Mouse (Mus musculus) T-helper 1 cell (primary cell): ENCODE data around the gene Dnah3.

ENCODE experiments used
- in situ Hi-C: fragments of 300-600 bp; cut with MboI, MseI; formaldehyde crosslinking; loops from one replicate; pipeline ENCODE4 v1.15.1; 2025; ENCODE audit warnings: high pct_unique_total_duplicates

Dnah3 gene

DNA sequence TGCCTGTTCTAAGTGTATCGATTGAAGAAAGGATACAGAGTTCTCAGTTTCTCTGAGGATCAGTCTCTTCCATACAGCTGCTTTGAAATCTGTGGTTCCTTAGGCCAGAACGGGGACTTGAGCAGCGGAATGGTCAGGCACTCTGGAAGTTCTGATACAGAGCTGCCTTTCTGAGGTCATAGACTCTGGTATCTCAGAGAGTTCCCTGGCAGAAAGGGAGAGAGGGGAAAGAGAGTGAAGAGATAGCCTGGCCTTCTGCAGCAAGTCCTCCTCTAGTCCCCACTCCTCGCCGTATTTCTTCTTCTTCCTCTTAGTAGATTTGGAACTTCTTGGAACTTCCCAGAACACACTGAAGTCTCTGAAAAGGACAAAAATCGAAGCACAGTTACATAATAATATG is at the start of gene Dnah3:
Gene Dnah3 (minus strand): TSS at position 101 of the 400 bp plus-strand sequence.
- in situ Hi-C loops = no loop called here

DNA sequence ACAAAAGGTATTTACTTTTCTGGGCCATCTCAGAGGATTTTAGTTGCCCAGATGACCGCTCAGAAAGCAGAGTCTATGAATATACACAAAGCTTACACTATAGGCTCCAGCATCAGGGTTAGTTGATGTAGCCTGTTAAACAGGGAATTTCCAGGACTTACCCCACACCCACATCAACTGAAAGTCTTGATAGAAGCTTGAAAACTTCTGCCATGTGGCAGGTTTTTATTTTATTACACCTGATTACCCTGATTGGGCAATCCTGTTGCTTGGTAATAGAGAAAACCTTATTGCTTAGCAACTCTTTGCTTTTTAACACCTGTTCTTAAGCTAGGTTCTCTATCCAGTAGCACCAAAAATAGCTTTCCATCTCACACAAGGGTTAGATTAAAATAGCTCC is 47.7 kb upstream of the Dnah3 start:
- in situ Hi-C loops = no loop called here

DNA sequence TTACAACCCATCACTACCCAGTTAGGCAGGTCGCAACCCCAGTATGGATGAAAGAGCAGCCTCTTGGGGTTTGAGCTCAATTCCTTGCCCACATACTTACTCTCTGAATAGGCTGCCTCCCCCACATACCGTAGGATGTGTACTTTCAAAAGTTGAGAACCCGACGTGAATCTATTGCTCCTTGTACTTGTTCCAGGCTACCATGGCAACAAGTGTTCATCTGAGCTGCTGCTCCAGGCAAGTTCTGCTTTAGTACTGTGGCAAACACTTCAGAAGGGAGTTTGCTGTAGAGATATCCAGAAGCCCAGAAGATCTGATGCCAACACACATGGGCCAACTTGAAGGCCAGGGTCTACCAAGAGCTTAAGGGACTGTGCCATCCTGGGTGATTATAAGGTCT is 33.9 kb upstream of the Dnah3 start:
- in situ Hi-C loops = no loop called here

DNA sequence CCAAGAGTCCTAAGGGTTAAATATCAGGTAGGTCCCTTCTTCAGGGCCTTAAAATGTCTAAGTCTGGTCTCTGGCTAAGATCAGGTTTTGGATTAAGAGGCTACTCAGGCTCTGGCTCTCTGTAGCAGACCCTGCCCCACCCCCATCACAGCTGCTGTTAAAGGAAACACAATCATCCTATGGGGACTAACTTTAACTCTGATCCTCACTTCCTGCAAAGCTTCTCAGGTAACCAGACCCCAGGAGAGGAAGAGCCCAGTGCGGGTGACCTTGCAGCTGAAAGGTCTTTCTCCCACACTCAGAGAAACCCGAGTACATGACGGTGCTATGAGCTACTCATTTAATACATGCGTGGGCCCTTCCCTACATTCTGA is 32.6 kb upstream of the Dnah3 start:
- in situ Hi-C loops = no loop called here

DNA sequence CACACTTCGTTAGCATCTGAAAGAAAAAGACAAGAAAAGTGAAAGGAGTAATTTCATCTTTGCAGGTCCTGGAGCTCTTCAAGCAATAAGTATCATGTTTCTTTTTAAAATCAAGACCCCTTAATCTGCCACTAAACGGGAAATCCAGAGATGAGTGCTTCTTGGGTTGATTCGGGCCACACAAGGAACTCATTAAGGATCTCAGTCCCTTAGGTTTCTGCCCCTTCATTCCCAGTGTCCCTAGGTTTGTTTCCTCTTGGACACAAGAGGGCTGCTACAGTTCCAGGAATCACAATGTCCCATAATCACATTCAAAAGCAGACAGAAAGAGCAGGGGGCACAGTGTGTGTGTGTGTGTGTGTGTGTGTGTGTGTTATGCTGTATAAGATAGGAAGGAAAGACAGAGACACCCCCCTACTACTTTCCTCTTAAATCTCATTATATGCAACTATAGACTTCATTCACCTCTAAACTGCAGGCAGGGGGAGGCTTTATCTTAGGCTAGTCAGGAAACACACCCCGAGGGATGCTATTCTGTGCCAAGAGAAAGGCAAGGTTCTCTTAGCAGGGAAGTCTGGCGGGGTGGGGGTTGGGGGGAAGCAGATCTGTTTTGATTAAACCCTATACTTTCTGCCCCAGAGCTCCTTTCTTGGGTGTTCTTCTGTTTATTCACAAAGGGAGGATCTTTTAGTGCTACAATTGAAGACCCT is 32.1 kb upstream of the Dnah3 start:
- in situ Hi-C loops = no loop called here

DNA sequence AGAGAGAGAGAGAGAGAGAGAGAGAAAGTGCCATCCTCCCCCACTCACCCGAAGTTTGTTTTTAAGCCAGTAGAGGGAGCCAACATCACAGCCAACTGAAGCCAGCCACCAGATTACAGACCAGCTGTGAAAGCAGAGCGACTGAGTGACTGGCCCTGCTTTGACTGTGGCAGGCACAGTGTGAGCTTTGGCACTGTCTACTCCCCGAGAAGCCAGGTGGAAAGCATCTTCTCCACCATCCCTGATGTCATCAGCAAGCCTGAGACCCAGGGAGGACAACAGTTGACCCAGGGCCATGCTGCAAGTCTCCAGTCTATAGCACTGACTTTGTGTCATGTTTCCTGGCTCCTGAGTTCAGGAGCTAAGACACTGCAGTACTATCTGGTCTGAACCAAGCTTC is 29.8 kb upstream of the Dnah3 start:
- in situ Hi-C loops = loop anchor here (25.0 kb wide), 1 partner anchor 637 kb away; no protein-coding TSS in a partner anchor

DNA sequence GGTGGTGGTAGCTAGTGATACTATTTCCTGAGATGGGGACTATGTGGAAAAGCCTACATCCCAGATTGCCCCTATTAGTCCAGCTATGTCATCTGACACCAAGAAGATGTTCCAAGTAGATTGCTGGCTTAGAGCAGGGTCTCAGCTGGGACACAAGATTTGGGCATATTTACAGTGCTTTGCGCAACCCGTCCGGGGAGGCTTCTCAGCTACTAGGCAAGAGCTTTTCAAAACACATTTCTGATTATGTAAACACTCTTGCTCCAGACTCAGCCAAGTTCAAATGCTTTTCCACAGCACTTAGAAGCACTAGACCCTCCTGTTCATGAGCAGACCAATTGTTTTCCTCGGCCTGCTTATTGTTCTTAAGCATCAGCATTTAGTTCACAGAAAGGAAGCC is 28.7 kb upstream of the Dnah3 start:
- in situ Hi-C loops = loop anchor here (25.0 kb wide), 1 partner anchor 639 kb away; no protein-coding TSS in a partner anchor

DNA sequence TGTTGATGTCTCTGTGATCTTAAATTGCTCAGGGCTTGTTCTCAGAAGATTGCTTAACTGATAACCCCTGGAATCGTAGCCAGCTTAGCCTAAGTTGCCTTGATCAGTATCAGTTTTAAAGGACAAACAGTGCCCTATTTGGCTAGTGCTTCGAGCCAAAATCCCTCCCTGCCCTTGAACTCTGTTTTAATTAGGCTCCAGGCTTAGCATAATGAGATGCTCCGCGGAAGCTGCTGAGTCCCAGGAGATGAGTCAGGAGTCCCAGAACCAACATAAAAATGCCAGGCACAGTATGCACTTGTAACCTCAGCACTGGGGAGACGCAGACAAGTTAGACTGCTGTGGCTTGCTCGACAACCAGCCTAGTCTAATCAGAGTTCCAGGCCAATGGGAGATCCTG is 22.4 kb upstream of the Dnah3 start:
- in situ Hi-C loops = loop anchor here (10.0 to 25.0 kb wide), 2 partner anchors 645 to 987 kb away; no protein-coding TSS in a partner anchor

DNA sequence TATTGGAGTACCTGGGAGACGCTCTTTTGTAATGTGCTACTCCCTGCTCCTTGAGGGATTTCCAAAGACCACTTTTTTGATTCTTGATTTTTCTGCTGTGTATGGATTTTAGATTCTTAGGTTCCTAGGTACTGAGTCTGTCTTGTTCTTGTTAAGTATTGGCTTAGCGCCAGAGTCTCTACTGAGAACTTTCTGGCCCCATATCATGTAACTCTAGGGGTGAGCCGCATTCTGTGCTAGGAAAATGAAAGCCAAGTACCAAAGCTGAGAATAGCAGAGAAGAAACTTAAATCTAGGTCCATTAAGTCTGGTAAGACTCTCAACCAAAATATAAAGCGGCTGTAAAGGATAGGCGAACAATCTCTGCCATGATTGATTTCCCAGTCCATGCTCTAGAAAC is 21.9 kb upstream of the Dnah3 start:
- in situ Hi-C loops = loop anchor here (10.0 to 25.0 kb wide), 2 partner anchors 645 to 988 kb away; no protein-coding TSS in a partner anchor

DNA sequence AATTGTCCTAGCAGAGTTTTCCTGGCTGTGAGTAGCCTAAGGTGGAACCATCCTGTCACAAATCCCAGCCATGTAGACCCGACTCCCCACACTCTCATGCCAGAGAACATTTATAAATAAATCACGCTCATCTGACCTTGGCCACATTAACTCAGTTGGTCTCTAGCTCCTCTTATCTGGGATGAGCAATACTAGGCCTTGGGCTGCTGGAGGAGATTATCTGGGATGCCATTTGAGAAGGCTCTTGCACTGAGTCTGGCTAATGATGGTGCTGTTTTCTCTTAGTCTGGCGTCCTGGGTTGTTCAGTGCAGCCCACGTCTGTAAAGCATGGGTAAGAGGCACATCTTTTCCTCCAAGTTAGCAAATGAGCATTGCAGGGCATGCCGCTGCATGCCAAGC is 14.6 kb upstream of the Dnah3 start:
- in situ Hi-C loops = loop anchor here (10.0 to 25.0 kb wide), 2 partner anchors 653 to 995 kb away; no protein-coding TSS in a partner anchor

DNA sequence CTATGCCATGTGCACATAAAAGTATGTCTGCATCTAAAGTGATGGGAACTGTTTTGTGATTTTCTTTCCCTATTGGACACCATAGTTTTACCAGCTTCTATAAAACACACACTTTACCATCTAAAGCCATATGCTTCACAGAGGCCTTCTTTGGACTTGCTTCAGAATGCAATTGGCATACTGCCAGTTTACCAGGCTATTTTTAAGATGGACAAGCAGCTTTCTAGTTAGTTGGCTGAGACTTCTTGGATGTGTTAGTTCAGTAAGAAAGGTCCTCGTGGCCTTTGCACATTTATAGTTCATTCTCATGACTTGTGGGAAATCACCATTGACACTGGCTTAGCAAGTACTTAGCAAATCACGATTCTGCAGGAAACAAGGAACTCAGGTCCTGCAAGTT is 11.3 kb upstream of the Dnah3 start:
- in situ Hi-C loops = loop anchor here (25.0 kb wide), 1 partner anchor 656 kb away; no protein-coding TSS in a partner anchor

DNA sequence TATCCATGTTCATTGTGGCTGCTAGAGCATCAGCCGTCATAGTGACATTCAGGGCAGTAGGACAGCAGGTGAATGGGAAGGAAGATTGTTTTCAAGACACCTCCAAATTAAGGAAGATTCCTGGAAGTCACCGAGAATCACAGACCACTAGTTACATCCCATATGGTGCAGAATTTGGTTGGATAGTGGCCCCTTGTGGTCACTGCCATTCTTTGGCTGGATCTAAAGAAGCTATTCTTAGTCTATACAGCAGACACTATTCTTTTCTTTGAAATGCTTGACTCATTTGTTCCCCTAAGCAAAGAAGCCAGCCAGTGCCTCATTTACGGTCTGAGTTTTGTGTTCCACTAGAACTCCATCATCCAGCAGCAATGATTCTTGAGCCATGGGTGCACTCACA is 9.9 kb upstream of the Dnah3 start:
- in situ Hi-C loops = loop anchor here (25.0 kb wide), 1 partner anchor 657 kb away; no protein-coding TSS in a partner anchor

DNA sequence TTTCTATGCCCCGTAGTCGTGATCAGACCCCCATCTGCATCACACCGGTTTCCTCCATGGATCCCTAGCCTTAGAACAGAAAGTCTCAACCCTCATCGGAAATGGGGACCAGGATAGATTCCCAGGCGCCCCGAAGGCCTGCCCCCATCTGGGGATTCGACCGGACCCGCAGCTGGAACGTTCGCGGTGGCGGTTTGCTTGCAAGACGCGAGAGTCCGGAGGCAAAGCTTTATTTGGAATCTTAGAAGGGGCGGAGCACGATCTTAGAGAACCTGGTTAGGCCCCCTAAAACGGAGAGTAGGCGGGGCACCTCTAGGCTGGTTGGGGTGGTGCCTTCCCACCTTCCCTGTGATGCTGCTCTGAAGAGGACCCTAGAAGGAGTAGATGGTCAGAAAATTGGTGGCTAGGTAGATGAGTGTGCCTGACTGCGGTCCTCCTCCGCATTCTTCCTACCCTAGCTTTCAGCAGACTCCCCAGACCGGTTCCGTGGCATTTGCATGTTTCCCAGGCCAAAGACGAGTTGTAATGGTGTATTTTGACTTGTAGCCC is 8.0 kb upstream of the Dnah3 start:
- in situ Hi-C loops = loop anchor here (25.0 kb wide), 1 partner anchor 659 kb away; no protein-coding TSS in a partner anchor

DNA sequence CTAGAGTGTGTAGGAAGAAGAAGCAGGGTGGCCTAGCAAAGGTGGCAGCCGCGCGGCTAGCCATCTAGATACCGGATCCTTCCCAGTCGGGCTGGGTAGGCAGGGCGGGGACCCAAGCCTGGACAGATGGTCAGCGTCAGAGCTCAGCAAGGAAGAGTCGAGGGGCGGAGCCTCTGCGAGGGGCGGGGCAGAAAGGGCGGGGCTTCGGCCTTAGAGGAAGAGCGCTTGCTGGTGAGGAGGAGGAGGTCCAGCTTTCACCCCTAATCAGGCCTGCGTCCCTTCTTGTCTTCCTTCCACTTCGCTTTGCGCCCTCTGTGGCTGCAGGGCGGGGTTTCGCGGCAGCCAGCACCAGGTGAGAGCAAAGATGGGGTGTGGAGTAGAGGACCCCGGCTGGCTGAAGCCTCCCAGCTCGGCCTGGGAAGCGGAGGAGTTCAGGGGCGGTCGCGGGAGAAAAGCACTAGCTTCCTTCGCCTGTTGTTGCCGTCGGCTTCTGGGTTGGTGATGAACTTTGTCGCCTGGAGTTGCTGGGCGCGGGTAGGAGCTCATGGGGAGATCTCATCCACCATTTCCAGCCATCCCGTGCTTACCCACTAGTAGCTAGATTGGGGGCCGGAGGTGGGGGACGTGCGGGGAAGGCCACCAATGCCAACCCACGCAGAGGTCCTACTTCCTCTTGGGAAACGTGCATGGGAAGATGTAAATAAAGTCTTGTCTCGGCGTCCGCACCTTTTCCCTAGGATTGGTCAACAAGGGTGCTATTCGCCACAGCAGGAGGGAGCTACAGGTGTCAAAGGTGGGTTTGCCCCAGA is 7.3 kb upstream of the Dnah3 start, which contains the start of gene Tmem159:
Gene Tmem159 (plus strand): TSS at position 190 of the 809 bp plus-strand sequence.
- in situ Hi-C loops = loop anchor here (25.0 kb wide), 1 partner anchor 660 kb away; no protein-coding TSS in a partner anchor

DNA sequence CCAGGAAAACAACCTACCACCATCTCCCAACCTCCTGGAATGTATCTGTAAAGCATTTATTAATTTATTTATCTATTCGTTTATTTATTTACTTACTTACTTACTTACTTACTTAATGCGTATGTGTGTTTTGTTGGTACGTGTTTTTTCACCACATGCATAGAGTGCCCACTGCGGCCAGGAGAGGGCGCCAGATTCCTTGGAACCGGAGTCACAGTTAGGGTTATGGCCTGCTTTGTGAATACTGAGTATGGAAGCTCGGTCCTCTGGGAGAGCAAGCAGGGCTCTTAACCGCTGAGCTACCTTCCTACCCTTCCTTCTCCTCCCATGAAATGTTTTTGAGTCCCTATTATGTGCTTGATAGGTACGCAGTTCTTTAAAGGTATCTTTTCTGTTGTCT is 3.3 kb upstream of the Dnah3 start:
- in situ Hi-C loops = no loop called here

DNA sequence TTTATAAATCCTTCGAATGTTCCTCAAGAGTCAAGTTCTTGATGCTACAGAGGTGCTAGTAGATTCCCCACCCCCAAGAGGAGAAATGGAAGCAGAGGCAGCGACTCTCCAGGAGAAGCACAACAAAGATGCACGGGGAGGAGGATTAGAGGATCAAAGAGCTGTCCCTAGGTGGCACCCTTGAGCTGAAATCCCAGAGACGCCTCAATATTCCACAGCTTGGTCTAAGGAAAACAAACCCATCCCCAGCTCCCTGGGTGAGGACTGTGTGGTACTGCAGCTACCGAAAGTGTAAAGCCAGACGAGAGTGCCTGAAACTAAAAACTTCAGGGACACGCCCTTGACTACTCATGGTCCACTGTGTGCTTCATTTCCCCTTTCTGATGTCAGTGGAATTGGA is 2.8 kb upstream of the Dnah3 start:
- in situ Hi-C loops = no loop called here

DNA sequence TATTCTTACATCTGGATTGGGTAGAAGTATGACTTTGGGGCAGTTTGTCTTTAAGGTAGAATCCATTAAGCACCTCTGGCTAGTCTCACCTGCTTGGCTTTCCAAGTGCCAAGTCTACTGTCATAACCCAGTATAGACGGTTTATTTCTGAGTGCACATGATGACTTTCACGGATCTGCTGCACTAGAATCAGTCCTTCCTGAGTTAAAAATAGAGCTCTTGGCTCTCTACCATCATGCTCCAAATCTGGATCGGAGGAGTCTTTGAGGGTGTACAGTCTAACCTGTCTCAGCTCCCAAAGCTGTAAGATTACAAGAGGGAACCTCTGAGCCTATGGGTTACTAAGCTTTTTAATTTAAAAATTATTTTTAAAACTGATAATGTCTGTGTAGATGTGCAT is 864 bp downstream of the Dnah3 start:
- in situ Hi-C loops = no loop called here

DNA sequence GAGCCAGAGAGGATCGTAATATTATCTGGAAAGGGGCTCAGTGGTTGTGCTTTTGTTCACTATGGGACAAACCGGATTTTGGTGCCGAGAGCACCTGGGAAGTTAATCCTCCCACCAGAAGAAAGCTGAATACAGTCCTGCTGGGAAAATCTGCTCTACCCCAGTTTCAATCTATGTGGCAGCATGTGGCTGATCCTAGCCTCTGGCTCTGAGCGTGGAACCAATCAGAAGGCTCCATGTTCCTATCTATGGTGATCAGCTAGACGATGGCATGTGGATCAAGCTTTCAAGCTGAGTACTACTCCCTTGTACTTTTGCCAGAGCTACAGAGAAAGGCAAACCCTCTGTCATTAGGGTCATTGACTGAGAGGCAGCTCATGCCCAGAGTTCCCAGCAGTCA is 2.0 kb downstream of the Dnah3 start:
- in situ Hi-C loops = no loop called here

DNA sequence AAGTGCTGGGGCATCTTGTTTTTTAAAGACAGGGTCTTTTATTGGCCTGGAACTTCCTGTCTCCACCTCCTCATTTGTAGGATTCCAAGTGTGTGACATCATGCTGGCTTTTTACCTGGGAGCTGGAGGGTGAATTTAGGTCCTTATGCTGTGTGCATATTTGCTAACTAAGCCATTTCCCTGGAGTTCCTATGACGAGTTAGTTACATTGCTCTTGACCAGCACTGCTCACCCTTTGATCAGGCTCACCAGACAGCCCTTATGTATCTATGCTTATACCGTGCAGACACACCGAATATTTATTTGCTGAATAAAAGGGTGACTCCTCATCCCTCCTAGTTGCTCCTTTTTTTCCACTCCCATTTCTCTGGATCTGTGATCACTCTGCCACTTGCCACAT is 14.9 kb downstream of the Dnah3 start:
- in situ Hi-C loops = no loop called here

DNA sequence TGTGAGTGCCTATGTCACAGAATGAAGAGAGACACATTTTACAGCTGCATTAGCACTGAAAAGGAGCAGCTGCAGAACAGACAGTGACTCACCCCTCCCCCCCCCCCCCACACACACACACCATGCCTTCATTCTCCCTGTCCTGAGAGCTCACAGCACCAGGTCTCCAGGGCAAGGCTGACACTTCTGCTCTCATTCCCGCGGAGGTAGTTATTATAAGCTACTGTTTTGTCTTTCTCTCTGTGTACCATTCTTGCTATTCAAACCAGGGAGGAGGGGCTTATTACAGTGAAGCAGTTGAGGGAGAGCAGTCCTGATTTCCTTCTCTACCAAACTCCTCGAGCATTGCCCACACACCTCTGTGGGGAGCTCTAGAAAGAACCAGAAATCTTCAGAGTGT is 25.9 kb downstream of the Dnah3 start:
- in situ Hi-C loops = no loop called here

DNA sequence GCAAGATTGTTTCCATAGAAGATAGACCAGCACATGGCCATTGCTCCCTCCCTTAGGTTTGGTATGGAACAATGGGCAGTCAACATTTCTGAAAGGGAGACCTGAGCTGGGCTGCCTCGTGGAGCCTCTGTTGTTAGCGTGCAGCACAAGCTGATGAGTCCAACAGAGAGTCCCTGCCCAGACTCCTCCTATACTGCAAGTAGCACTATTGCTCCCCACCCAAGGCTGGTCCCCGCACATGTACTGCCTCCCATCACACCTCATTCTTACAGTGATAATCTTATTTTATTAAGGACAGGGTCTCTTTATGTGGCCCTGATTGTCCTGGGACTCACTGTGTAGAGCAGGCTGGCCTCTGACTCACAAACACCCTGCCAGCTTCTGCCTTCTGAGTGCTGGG is 27.0 kb downstream of the Dnah3 start:
- in situ Hi-C loops = no loop called here

DNA sequence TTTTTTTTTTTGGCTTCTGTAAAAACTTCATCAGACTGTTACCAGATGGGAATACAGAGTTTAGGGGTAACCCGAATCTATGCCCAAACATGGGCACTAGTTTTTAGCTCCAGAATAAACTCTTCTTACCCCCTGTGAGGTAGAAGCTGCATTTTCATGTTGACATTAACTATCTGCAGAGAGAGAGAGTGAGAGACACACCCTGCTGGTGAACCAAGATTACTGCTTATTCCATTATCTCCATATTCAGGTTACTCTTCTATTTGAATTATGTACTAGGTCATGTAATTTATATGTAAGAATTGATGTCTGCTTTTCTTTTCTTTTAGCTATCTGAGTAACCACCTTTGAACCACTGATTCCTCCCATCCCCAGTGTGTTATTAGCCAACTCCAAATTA is 31.0 kb downstream of the Dnah3 start:
- in situ Hi-C loops = no loop called here
